Mouse (Mus musculus): Measurements from ENCODE around the gene Tenm4.

GRCm38 (mm10) chr7:96777938-96778600 lies 607.0 kb downstream of the Tenm4 start:
- TF ChIP-seq CTCF (IDR thresholded peaks at IDR 0.05; ENCODE audit: borderline replicate concordance, insufficient read depth, low read depth, low read length) (no peak), POLR2A (IDR thresholded peaks at IDR 0.05; ENCODE audit: borderline replicate concordance, insufficient read depth, low read length) (no peak)
